Mouse (Mus musculus): ENCODE data around the gene Spa17. TPM values are rescaled to one million over a fixed set of nuclear protein-coding genes. Genes with fewer than 3 reads are reported as not detected.

Gene Spa17
- polyA plus RNA-seq, 1 experiment from 2014 or later = 13.6 TPM

DNA sequence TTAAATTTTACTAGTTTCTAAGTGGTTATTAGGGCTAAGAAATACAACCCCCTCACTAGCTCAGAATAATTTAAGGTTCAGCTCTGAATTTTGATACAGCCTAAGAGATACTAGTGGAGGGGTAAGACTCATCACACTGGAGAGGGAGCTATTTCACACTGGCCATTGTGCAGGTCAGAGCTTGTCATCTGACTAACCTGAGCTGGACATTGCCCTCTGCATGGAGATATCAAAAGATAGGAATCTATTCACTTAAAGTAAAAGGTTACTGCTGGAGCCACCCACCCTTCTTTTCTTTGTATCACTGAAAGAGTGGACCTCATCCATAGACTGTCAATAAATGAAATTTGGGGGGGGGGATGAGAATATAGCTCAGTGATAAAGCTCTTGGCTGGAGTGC lies 794 bp upstream of the Spa17 start:
- H3K27ac ChIP-seq = peak overlapping the region; percentile 77; the same call in 1 of the 2 replicates
- H3K9me3 ChIP-seq = no peaks in the 10 kb centered on the region
- peak overlapping the region; percentile 59; the same call in 1 of the 2 replicates for H3K4me3 ChIP-seq (replicated peaks)
- peak; percentile 10; the same call in 1 of the 2 replicates for ATAC-seq
- no peaks in the 10 kb centered on the region for H3K36me3 ChIP-seq
- H3K9ac ChIP-seq (replicated peaks) = no peak overlapping the region
- H3K27me3 ChIP-seq = peaks cover 24% of the 10 kb centered on the region
- peaks cover 4% of the 10 kb centered on the region for H3K4me1 ChIP-seq (replicated peaks)
- peak overlapping the region; percentile 61 for H3K4me2 ChIP-seq (replicated peaks)

DNA sequence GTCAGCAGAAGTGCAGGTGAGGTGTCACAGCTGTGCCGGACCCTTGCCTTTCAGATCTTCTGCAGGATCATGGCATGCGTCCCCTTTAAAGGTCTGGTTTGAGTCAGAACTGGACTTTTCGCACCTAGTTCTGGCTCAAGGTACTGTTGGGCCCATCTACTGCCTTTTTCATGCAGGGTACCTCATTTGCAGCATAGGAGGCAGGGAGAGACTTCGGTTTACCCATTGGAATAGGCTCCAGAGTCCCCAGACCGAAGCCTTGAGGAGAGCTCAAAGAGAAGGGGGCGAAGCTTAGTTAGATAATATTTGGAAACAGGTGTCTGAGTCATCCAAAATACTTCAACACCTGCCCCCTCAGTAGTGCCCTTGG lies 374 bp upstream of the Spa17 start:
- peak overlapping the region; percentile 59 for H3K4me3 ChIP-seq (replicated peaks)
- H3K27ac ChIP-seq = peak overlapping the region; percentile 77
- ATAC-seq = peak; percentile 76; the same call in 1 of the 2 replicates
- peak overlapping the region; percentile 80 for H3K9ac ChIP-seq (replicated peaks)
- peaks cover 4% of the 10 kb centered on the region for H3K4me1 ChIP-seq (replicated peaks)
- no peaks in the 10 kb centered on the region for H3K36me3 ChIP-seq
- peaks cover 24% of the 10 kb centered on the region for H3K27me3 ChIP-seq
- H3K9me3 ChIP-seq = no peaks in the 10 kb centered on the region
- WGBS = 21% methylated on average over 6 of the region's 6 CpGs
- peak overlapping the region; percentile 61 for H3K4me2 ChIP-seq (replicated peaks)

DNA sequence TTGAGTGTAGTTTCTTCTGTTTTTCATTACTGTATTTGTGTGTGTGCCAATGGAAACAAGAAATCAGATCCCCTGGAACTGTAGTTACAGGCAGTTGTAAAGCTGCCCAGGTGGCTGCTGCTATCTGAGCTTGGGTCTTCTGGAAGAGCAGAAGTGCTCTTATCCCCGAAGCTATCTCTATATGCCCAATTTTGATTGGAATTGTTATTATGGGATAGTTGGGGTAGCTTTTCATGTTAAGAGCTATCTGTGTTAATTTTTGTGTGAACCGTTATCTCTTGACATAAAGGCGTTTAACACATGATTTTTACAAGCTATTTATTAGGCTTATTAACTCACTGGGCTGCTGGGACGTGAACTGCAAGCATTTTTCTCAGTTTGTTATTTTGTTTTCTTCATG lies 4.0 kb downstream of the Spa17 start:
- H3K27me3 ChIP-seq = peaks cover 11% of the 10 kb centered on the region; the same call in 1 of the 2 replicates
- no peak for ATAC-seq
- 81% methylated on average over 4 of the region's 4 CpGs for WGBS
- H3K9me3 ChIP-seq = no peaks in the 10 kb centered on the region
- no peak overlapping the region for H3K9ac ChIP-seq (replicated peaks)
- peaks cover 4% of the 10 kb centered on the region for H3K4me1 ChIP-seq (replicated peaks)
- H3K36me3 ChIP-seq = no peaks in the 10 kb centered on the region
- H3K4me3 ChIP-seq (replicated peaks) = no peak overlapping the region
- no peak overlapping the region for H3K27ac ChIP-seq
- H3K4me2 ChIP-seq (replicated peaks) = no peak overlapping the region

- Histone ChIP-seq H3K4me1 (replicated peaks) (no peaks in the 10 kb centered on the region), H3K27me3 (no peaks in the 10 kb centered on the region), H3K27ac (no peak overlapping the region), H3K9me3 (no peaks in the 10 kb centered on the region), H3K36me3 (no peaks in the 10 kb centered on the region), H3K4me3 (replicated peaks) (no peak overlapping the region), H3K4me2 (replicated peaks) (no peak overlapping the region), H3K9ac (replicated peaks) (no peak overlapping the region)
- ATAC-seq = no peak
- WGBS = 94% methylated on average over 3 of the region's 3 CpGs
Measured at GRCm38 (mm10) chr9:37605089-37605488, 8.4 kb downstream of the Spa17 start.

GRCm38 (mm10) chr9:37600538-37601205 lies 12.8 kb downstream of the Spa17 start:
- no peaks in the 10 kb centered on the region for H3K27me3 ChIP-seq
- H3K4me1 ChIP-seq (replicated peaks) = no peaks in the 10 kb centered on the region
- H3K9ac ChIP-seq (replicated peaks) = no peak overlapping the region
- WGBS = 95% methylated on average over 2 of the region's 2 CpGs
- H3K4me3 ChIP-seq (replicated peaks) = no peak overlapping the region
- no peak overlapping the region for H3K4me2 ChIP-seq (replicated peaks)
- no peaks in the 10 kb centered on the region for H3K9me3 ChIP-seq
- H3K27ac ChIP-seq = no peak overlapping the region
- ATAC-seq = 0 out of 2 replicates have a peak, but pooled peaks have one; percentile 17
- H3K36me3 ChIP-seq = no peaks in the 10 kb centered on the region

GRCm38 (mm10) chr9:37598637-37599036 lies 14.9 kb downstream of the Spa17 start:
- Histone ChIP-seq H3K4me1 (replicated peaks) (no peaks in the 10 kb centered on the region), H3K4me3 (replicated peaks) (no peak overlapping the region), H3K36me3 (no peaks in the 10 kb centered on the region), H3K4me2 (replicated peaks) (no peak overlapping the region), H3K27ac (no peak overlapping the region), H3K9me3 (no peaks in the 10 kb centered on the region), H3K9ac (replicated peaks) (no peak overlapping the region), H3K27me3 (no peaks in the 10 kb centered on the region)
- WGBS = 87% methylated on average over 2 of the region's 2 CpGs
- no peak for ATAC-seq

GRCm38 (mm10) chr9:37595570-37595969 lies 18.0 kb downstream of the Spa17 start:
- Histone ChIP-seq H3K9me3 (no peaks in the 10 kb centered on the region), H3K4me3 (replicated peaks) (no peak overlapping the region), H3K27ac (no peak overlapping the region), H3K27me3 (no peaks in the 10 kb centered on the region), H3K4me1 (replicated peaks) (no peaks in the 10 kb centered on the region), H3K9ac (replicated peaks) (no peak overlapping the region), H3K4me2 (replicated peaks) (no peak overlapping the region), H3K36me3 (no peaks in the 10 kb centered on the region)
- 60% methylated on average over 1 of the region's 1 CpGs for WGBS
- ATAC-seq = no peak

DNA sequence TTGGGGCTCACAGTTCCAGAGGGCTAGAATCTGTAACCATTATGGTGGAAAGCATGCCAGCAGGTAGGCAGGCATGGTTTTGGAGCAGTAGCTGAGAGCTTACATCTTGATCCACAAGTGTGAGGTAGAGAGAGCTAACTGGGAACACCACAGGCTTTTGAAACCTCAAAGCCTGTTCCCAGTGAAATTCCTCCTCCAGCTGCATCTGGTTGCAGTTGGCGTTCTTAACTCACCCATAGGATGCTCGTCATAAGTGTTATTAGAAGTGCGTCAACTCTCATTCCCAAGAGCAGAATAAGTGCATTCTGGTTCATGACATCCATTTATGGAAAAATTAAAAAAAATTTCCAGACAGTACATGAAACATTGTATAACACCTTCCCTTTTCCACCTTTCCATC lies 19.8 kb downstream of the Spa17 start:
- ATAC-seq = no peak
- no peak overlapping the region for H3K9ac ChIP-seq (replicated peaks)
- no peak overlapping the region for H3K27ac ChIP-seq
- H3K4me1 ChIP-seq (replicated peaks) = no peaks in the 10 kb centered on the region
- no peaks in the 10 kb centered on the region for H3K27me3 ChIP-seq
- no peak overlapping the region for H3K4me3 ChIP-seq (replicated peaks)
- H3K9me3 ChIP-seq = no peaks in the 10 kb centered on the region
- H3K36me3 ChIP-seq = no peaks in the 10 kb centered on the region
- H3K4me2 ChIP-seq (replicated peaks) = no peak overlapping the region
- 95% methylated on average over 3 of the region's 3 CpGs for WGBS

- Histone ChIP-seq H3K9me3 (no peaks in the 10 kb centered on the region; the same call in 1 of the 2 replicates), H3K36me3 (no peaks in the 10 kb centered on the region), H3K27ac (no peak overlapping the region), H3K4me1 (replicated peaks) (no peaks in the 10 kb centered on the region), H3K4me2 (replicated peaks) (no peak overlapping the region), H3K4me3 (replicated peaks) (no peak overlapping the region), H3K27me3 (no peaks in the 10 kb centered on the region), H3K9ac (replicated peaks) (no peak overlapping the region)
- ATAC-seq = no peak
- 61% methylated on average over 6 of the region's 6 CpGs for WGBS
Measured at GRCm38 (mm10) chr9:37592633-37593032, 20.9 kb downstream of the Spa17 start.

DNA sequence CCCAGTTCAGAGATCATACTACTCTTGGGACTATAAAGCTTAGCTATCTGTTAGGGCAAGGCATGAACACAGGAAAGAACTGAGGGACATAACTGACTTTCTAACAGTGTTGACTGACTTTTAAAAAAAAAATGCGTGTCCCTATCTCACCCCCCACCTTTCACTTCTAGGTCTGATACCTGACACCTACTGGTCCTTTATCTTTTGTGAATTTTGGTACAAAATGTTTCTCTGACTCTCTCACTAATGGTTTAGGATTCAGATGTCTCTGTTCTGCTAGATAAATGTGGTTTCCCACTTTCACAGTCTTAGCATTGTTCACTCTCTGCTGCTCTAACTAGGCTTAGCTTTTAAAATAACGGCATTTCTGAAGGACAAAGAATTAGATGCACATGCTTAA lies 21.5 kb downstream of the Spa17 start:
- no peak overlapping the region for H3K9ac ChIP-seq (replicated peaks)
- H3K4me1 ChIP-seq (replicated peaks) = no peaks in the 10 kb centered on the region
- 77% methylated on average over 2 of the region's 2 CpGs for WGBS

GRCm38 (mm10) chr9:37590381-37590780 lies 23.1 kb downstream of the Spa17 start:
- Histone ChIP-seq H3K36me3 (no peaks in the 10 kb centered on the region), H3K4me2 (replicated peaks) (no peak overlapping the region), H3K4me1 (replicated peaks) (no peaks in the 10 kb centered on the region), H3K9ac (replicated peaks) (no peak overlapping the region), H3K27ac (no peak overlapping the region), H3K4me3 (replicated peaks) (no peak overlapping the region), H3K9me3 (no peaks in the 10 kb centered on the region; the same call in 1 of the 2 replicates), H3K27me3 (no peaks in the 10 kb centered on the region)
- WGBS = 84% methylated on average over 4 of the region's 4 CpGs
- no peak for ATAC-seq

More for the DNA sequence above, 21.5 kb downstream of the Spa17 start:
- Histone ChIP-seq H3K27ac (no peak overlapping the region), H3K27me3 (no peaks in the 10 kb centered on the region), H3K4me2 (replicated peaks) (no peak overlapping the region), H3K36me3 (no peaks in the 10 kb centered on the region), H3K9me3 (no peaks in the 10 kb centered on the region; the same call in 1 of the 2 replicates), H3K4me3 (replicated peaks) (no peak overlapping the region)
- ATAC-seq = no peak

DNA sequence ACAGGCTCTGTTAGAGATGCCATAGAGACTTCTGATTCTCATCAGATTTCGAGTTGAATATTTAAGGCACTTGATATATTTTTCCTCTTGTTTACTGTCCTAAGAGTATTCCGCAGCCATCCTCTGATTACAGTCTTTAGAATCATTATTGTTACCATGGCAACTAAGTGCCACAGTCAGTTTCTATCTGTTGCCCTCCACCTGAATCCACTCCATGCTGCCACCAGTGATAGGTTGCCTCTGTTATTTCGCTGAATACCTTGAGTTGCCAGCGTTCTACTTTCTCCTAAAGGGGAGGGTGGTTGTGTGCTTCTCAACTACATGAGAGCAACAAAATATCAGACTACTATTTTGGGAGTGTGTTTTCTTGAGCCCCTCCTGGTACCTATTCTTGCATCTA lies 26.8 kb downstream of the Spa17 start:
- no peak for ATAC-seq
- H3K27ac ChIP-seq = no peak overlapping the region
- H3K9ac ChIP-seq (replicated peaks) = no peak overlapping the region
- H3K9me3 ChIP-seq = no peaks in the 10 kb centered on the region; the same call in 1 of the 2 replicates
- no peaks in the 10 kb centered on the region for H3K36me3 ChIP-seq
- no peaks in the 10 kb centered on the region for H3K4me1 ChIP-seq (replicated peaks)
- no peaks in the 10 kb centered on the region for H3K27me3 ChIP-seq
- no peak overlapping the region for H3K4me2 ChIP-seq (replicated peaks)
- 79% methylated on average over 4 of the region's 4 CpGs for WGBS
- no peak overlapping the region for H3K4me3 ChIP-seq (replicated peaks)

GRCm38 (mm10) chr9:37583594-37583993 lies 29.9 kb downstream of the Spa17 start:
- no peak for ATAC-seq
- Histone ChIP-seq H3K4me3 (replicated peaks) (no peak overlapping the region), H3K4me2 (replicated peaks) (no peak overlapping the region), H3K9ac (replicated peaks) (no peak overlapping the region), H3K4me1 (replicated peaks) (no peaks in the 10 kb centered on the region), H3K9me3 (no peaks in the 10 kb centered on the region; the same call in 1 of the 2 replicates), H3K27me3 (no peaks in the 10 kb centered on the region), H3K36me3 (no peaks in the 10 kb centered on the region), H3K27ac (no peak overlapping the region)
- 86% methylated on average over 5 of the region's 5 CpGs for WGBS
